Mouse (Mus musculus): ENCODE data around the gene Oas1a.
"Not testable (repeated sequence)": the region's sequence is repeated elsewhere in the genome, so short reads cannot be mapped to it uniquely, and the experiment has no call there.

GRCm38 (mm10) chr5:120887413-120887812 is 19.9 kb downstream of the Oas1a start, which contains the start of gene Oas1g:
- not testable (repeated sequence) for TF ChIP-seq EP300 (IDR thresholded peaks at IDR 0.05; ENCODE audit: insufficient read depth, low read depth, low read length); CTCF (IDR thresholded peaks at IDR 0.05; ENCODE audit: low read depth, low read length)
